Mouse (Mus musculus): ENCODE results near the gene Mybpc2. TPM values are rescaled to one million over a fixed set of nuclear protein-coding genes. Genes with fewer than 3 reads are reported as not detected.

Mybpc2 gene
- total RNA-seq, 2 experiments from 2014 or later: not detected

- no peak for DNase-seq
These were observed 38.8 kb downstream of the Mybpc2 start for GRCm38 (mm10) chr7:44485572-44486195.

DNA sequence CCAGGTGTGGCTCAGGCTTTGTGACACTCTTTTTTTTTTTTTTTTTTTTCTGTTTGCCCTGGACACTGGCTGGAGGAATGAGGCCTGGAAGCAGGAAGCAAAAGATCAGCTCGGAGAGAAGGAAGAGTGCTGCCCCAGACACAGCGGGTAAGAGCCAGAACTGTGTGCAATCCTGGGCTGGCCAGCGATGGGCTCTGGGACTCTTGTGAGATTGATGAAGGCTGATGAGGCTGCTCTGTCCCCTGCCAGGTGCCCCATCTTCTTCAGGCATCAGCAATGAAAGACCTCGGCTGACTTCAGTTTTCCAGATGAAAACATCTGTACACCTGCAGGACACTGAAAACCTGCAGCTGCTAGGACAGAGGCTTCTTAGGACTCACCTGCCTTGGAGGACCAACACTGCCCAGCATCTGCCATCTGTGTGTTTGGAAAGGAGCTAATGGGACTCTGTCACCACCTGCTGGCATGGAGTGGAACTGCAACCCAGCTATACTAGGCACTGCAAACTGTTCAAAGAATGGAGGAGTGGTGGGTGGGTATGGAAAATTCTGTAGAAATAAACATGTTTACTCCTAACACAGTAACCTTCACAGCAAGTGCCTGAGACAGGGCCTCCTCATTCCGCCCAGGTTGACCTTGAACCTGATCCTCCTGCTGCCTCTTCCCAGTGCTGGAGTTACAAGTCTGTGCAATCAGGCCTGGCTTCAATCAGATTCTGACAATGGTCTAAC lies 39.5 kb downstream of the Mybpc2 start:
- peak; percentile 71 to 78 for DNase-seq

GRCm38 (mm10) chr7:44484109-44484508 lies 40.3 kb downstream of the Mybpc2 start:
- DNase-seq: no peak

DNA sequence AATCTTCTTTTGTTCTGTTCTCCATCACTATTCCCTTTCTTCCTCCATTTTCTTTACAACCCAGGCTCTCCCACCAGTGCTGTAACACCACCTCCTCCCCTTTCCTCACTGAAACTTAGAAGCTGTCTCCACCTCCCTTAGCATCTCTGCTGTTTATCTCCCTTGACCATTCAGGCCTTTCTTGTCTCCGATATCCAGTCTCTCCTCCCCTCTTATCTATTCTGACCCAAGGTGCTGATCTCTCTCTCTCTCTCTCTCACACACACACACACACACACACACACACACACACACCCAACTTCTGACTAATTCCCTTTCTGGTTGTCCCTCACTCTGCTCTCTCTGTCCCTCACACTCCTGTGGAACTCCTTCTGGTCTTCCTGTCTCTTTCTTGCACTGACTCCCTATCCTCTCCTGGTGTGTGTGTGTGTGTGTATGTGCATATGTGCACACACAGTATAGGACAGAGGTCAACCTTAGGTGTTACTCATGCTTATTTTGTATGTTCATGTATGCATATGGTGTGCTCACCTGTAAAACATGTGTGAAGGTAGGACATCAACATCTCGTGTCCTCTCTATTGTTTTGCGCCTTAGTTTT lies 41.5 kb downstream of the Mybpc2 start:
- no peak for DNase-seq

GRCm38 (mm10) chr7:44475046-44475614 lies 49.3 kb downstream of the Mybpc2 start:
- DNase-seq: no peak

GRCm38 (mm10) chr7:44474419-44474818 lies 50.0 kb downstream of the Mybpc2 start:
- no peak for DNase-seq

DNA sequence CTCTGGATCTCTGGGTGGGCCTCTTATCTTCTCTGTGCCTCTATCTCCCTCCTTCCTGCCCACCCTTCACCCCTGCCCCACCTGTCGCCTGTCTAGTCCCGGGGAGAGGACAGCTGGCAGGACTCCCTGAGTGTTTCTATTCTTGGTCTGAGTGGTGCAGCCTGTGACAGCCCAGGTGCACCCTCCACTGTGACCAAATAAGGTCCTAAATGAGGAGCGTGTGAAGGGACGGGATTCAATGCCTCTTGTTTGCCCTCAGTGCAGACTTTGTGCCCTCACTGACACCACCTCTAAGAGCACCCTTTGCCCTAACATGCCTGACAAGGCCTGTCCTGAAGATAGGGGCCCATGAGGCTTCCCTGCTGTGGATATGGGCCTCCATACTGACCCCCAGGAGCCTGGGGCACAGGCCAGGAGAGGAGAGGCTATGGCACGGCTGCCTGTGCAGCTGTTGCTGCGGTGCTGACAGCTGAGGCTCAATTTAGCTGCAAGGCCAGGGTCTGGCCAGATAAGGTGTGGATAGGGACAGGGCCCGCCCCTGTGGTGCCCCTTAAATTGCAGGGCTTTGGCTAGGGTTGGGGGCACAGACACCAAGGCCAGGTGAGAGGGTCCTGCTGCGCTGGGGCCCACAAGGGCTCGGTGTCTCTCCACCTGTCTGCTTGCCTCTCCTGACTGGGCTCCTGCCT lies 51.4 kb downstream of the Mybpc2 start:
- DNase-seq: no peak

DNA sequence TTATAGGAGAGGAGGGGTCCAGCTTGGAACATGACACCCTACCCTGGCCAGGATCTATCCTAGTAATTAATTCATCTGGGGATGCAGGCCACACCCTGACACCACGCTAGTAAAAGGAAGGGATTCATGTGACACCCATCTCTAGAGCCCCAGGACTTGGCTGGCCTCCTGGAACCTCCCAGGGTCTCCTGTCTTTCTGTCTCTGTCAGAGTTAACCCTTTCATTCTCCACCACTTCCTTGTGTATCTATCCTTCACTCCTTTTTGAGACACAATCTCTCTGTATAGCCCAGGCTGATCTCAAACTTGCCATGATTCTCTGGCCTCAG lies 51.9 kb downstream of the Mybpc2 start:
- DNase-seq: no peak

DNA sequence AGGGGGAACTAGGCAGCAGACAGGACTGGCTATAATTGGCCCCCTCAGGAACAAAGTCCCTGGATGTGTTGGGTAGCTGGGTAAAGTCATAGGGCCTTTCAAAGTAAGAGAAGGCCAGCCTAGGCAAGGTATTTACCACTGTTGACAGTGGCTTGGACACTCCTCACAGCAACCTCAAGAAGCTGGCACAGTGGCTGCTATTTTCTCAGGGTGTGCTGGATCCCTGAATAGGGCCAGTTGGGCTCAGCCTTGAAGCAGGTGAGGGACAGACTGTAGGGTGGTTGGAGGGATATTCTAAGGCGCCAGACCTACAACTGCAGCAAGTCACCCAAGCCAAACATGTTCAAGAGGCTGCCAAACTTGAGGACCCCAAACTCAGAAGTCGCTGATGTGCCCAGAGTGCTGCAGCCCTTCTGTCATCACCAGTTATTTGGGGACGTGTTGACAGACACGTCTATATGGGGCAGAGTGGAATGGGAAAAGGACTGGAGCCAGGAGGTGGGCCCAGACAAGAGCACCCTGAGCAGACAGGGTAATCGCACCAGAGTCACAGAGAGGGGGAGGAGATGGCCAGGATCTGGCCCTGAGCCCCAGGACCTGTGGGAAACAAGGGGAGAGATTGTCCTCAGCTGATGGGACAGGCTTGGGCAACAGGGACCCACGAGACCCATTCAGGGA lies 52.4 kb downstream of the Mybpc2 start:
- DNase-seq: no peak

DNA sequence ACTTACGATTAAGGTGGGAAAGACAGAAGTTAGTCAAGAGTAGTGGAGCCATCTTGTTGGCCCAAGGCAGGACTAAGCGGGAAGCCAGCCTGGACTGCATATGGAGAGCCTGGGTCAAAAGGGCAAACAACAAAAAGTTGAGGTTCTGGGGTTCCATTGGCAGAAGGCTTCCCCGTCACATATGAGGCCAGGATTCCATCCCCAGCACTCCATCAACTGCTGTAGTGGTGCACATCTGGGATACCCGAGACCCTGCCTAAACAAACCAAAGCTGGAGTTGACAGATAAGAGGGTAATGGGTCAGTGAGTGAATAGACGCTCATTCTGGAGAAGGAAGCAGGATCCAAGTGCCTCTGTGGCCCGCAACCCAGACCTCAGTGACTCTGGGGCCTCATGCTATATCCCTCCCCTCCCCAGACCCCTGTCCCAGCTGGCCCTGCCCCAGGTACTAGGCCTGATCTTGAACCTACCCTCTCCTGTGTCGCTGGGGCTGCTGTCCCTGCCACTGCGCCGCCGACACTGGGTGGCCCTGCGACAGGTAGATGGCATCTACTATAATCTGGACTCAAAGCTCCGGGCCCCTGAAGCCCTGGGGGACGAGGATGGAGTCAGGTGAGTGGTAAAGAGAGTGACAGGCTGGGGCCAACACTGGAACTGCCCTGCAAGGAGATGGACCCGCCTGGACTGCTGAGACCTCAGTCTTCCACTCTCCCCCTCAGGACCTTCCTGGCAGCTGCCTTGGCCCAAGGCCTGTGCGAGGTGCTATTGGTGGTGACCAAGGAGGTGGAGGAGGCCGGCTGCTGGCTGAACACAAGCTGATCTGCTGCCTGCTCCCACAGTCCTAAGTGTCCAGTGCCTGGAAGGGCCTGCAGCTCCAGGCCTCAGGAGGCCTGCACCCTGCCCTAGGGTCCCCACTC lies 53.5 kb downstream of the Mybpc2 start:
- no peak for DNase-seq

DNA sequence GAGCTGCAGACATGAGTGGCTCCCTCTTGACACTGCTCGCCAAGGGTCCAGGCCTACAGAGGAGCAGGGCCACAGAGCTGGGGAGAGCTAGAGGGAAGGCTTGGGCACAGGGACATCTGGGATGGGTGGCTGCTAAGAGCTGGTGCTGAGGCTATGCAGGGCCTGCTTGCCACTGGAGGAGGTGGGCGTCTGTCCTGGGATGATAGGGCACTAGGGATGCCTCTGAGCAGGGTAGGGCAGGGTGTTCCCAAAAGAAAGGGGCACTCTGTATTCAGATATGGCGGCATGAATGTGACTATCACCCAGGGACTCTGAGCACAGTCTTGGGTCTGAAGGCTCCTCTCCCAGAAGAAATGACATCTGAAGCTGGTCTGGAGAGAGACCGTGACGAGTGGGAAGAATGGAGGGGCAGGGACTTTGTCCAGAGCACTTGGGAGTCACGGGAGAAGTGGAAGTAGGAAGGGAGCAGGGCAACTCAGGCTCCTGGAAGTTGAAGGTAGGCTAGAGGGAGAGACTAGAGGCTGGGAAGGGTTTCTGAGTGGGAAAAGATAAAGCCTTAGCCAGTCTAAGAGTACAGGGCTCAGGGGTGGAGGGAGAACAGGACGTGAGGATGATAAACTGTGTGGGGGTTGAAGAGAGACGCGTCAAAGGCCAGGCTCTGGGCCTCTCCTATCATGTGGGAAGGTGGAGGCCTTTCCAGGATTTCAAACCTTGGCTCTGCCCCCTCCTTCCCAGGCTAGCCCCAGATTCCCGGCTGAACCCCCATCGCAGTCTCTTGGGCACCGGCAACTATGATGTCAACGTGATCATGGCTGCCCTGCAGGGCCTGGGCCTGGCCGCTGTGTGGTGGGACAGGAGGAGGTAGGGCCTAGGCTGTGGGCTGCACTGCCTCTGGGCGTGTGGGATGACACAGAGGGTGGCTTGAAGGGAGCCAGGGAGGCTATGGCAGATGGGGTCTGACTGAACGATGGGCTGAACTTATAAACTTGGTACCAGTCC lies 54.5 kb downstream of the Mybpc2 start:
- no peak for DNase-seq

DNA sequence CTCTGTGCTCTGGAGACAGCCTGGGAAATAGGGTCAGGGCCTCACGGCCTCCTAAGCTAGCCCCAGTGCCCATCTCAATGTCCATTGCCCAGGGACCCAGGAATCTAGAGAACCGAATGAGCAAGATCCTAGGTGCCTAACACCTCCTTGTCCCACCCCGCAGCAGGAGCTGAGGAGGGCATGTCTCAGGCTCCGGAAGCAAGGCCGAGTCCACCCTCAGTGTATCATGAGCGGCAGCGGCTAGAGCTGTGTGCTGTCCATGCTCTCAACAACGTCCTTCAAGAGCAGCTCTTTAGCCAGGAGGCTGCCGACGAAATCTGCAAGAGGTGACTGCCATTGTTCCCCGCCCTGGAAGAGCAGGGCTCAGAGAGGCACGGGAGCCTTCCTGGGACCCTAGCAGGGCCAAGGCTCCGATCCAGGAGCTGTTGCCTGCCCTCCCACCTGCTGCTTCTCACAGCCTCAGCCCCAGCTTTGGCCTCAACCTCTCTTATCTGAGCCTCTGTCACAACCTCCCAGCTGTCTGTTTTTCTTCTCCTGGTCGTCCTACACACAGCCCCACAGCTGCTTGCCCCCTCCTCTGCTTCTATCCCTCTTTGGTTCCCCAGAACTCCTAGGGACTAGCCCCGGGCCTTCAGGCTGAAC lies 55.7 kb downstream of the Mybpc2 start:
- DNase-seq: no peak

DNA sequence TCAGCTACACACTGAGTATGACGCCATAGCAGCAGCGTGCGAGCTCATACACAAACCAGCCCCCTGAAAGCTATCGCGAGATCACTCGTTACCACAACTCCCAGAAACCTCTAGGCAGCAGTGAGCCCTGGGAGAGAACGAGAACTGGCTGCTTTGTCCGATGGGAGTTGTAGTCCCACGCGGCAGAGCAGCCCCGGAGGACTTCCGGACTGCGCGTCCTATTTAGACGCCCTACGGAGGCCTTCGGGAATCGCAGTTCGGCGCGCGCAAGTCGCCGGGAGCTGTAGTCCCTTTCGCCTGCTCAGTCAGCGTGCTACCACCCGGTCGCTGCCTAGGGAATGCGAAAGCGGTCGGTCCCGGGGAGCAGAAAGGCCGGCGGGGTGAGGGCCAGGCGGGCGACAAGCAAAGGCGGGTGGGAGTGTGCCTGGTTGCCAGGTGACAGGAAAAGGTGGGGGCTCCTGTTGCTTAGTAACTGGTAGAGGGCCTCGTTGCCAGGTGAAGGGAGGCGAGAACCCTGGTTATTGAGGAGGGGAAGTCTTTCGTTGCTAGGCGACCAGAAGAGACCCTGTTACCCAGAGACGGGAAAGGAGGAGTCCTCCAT lies 56.5 kb downstream of the Mybpc2 start, which contains the start of gene Josd2:
Josd2 (plus strand) TSS at position 170 of the 601 bp plus-strand sequence.
- peak; percentile 94 for DNase-seq

- no peak for DNase-seq
These were observed 57.6 kb downstream of the Mybpc2 start for GRCm38 (mm10) chr7:44466888-44467311.

DNA sequence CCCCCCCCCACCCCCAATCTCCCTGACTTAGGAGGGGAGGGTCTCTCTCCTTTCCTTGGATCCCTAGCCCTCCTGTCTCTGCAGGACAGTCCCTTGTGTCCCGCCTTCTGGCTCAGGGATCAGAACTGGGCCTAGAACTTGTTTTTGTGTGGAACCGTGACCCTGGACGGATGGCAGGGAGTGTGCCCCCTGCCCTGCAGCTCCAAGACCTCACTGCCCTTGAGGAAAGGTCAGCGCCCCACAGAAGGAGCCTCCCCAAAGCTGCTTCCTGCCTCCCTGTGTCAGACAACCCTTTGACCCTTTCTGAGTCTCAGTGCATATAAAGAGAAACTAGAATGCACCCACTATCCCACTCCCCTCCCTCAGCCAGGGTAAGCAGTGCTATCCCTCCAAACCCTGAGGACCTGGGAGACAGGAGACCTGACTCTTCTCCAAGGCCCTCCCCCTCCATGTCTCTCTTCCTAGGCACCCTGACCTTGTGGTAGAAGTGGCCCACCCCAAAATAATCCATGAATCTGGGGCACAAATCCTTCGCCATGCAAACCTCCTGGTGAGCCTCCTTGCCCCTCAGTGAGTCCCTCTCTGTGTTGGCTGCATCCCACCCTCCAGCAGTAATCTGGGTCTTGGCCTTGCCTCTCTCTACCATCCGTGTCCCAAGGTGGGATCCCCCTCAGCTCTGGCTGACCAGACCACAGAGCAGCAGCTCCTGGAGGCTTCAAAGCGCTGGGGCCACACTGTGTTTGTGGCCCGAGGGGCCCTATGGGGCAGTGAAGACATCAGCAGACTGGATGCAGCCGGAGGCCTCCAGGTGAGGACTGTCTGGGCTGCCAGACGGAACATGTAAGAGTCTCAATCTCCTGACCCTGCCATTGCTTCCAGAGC lies 58.2 kb downstream of the Mybpc2 start:
- no peak for DNase-seq

- DNase-seq: no peak
These were observed 59.3 kb downstream of the Mybpc2 start, which contains the start of gene Aspdh for GRCm38 (mm10) chr7:44465111-44465510. Gene Aspdh (plus strand): TSS chr7:44465391.

DNA sequence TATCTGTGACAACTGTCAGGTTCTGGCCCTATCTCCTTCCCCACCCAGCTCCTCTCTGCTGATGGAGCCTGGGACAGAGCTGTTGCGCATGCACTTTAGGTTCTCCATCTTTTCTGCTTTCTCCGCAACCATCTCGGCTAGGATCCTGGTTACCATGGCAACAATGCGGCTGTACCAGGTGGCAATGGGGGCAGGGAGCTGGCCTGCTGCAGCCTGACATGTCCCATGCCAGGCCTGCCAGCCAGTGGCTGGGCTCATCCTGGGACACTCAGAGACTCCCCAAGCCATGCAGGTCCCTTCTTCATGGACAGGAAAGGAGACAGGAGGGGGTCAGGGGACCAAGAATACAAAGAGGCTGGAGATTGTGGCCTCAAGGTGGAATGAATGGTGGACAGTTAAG lies 59.9 kb downstream of the Mybpc2 start:
- DNase-seq: no peak

Data from adrenal gland, postnatal 36 days (tissue).